Mouse (Mus musculus): ENCODE data around the gene Ccl28. TPM values are rescaled to one million over a fixed set of nuclear protein-coding genes. Genes with fewer than 3 reads are reported as not detected.

Ccl28 gene
- 0.10 TPM for polyA plus RNA-seq (2017; shearing (Covaris generic))

GRCm38 (mm10) chr13:119623634-119624033 is at the start of gene Ccl28:
Ccl28 (plus strand) TSS chr13:119623819.

GRCm38 (mm10) chr13:119690039-119690728 is 66.6 kb downstream of the Ccl28 start, which contains the start of gene Hmgcs1:
Hmgcs1 (plus strand) TSS chr13:119690379.

Other genes starting within 250 kb of the Ccl28 start
- 5.7 TPM for gene Paip1, start 195.2 kb upstream of the Ccl28 start, polyA plus RNA-seq (2017; shearing (Covaris generic))
- gene 4833420G17Rik, start 161.1 kb upstream of the Ccl28 start, polyA plus RNA-seq (2017; shearing (Covaris generic)), result 125 TPM
- gene Tmem267, start 135.8 kb upstream of the Ccl28 start, polyA plus RNA-seq (2017; shearing (Covaris generic)), result 1.7 TPM
- gene 3110070M22Rik, start 135.4 kb upstream of the Ccl28 start, polyA plus RNA-seq (2017; shearing (Covaris generic)), result 0.32 TPM
- gene Hmgcs1, start 66.6 kb downstream of the Ccl28 start, polyA plus RNA-seq (2017; shearing (Covaris generic)), result 52.9 TPM
- gene Nim1k, start 132.1 kb downstream of the Ccl28 start, polyA plus RNA-seq (2017; shearing (Covaris generic)), result 0.68 TPM
- 20.4 TPM for gene Zfp131, start 167.1 kb downstream of the Ccl28 start, polyA plus RNA-seq (2017; shearing (Covaris generic))
- not detected for gene AF067063, start 206.4 kb downstream of the Ccl28 start, polyA plus RNA-seq (2017; shearing (Covaris generic))
- 0.40 TPM for gene D13Ertd608e, start 212.2 kb downstream of the Ccl28 start, polyA plus RNA-seq (2017; shearing (Covaris generic))

All from CD4-positive, CD25-positive, alpha-beta regulatory T cell, adult 9 weeks (primary cell).